Mouse (Mus musculus): ENCODE results near the gene Man1a2. TPM values are rescaled to one million over a fixed set of nuclear protein-coding genes. Genes with fewer than 3 reads are reported as not detected.
A peak's percentile ranks its signal among the peaks of the same experiment; 100 is the strongest.

Man1a2 gene
- polyA plus RNA-seq (2015; fragmentation: Nextera tagmentation; extraction: Ambion mirVana): 30.7 and 32.7 TPM in 2 replicates

DNA sequence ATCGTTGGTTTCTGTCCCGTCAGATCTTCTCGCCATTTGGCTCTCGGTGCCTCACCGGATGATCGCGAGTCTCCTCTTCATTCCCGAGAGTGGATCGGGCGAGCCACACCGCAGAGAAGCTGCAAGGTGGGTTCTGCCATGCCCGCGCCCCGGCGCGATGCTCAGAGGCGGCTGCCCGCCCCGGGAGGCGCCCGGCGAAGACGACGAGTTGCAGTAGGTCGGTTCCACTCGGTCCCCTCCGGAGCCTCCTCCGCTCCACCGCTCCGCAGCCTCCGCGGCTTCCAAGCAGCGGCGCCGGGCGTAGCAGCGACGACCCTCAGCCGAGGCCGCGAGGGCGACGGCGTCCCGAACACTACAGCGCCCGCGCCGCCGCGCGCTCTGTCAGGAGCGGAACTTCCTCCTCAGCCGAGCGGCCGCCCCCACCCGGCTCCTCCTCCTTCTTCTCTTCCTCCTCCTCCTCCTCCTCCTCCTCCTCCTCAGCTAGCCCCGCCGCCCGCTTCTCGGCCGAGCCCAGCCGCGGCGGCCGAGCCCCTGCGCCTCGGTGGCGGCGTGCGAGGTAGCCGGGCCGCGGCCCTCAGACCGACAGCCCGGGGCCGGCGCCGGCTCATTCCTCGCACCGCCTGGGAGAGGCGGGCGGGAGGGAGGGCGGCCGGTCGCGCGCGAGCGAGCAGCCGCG lies at the start of gene Man1a2:
Gene Man1a2, minus strand, starts transcription at position 417 of the 676 bp plus-strand sequence.
- peak within 1 kb of the TSS; percentile 88 for H3K4me3 ChIP-seq (ENCODE audit: low read depth, low read length)
- peak within 1 kb of the TSS; percentile 82 for H3K4me2 ChIP-seq (ENCODE audit: low read length)
- ATAC-seq: peak; percentile 90
- peaks cover 27% of the 10 kb centered on the region for H3K4me1 ChIP-seq (ENCODE audit: control insufficient read depth, insufficient read depth, low read length)
- H3K9me3 ChIP-seq (replicated peaks; ENCODE audit: control insufficient read depth, low read length, poor library complexity, severe bottlenecking): no peaks in the 10 kb centered on the region
- WGBS: under 1% methylated on average over 55 of the region's 92 CpGs
- H3K27ac ChIP-seq (ENCODE audit: low read length): peak within 1 kb of the TSS; percentile 98
- no peaks in the 10 kb centered on the region for H3K27me3 ChIP-seq (ENCODE audit: control insufficient read depth, insufficient read depth, low read depth, low read length)
- peak within 1 kb of the TSS; percentile 90 for H3K9ac ChIP-seq (ENCODE audit: low read depth, low read length)
- no peaks in the 10 kb centered on the region for H3K36me3 ChIP-seq (ENCODE audit: control insufficient read depth, insufficient read depth, low read length)

DNA sequence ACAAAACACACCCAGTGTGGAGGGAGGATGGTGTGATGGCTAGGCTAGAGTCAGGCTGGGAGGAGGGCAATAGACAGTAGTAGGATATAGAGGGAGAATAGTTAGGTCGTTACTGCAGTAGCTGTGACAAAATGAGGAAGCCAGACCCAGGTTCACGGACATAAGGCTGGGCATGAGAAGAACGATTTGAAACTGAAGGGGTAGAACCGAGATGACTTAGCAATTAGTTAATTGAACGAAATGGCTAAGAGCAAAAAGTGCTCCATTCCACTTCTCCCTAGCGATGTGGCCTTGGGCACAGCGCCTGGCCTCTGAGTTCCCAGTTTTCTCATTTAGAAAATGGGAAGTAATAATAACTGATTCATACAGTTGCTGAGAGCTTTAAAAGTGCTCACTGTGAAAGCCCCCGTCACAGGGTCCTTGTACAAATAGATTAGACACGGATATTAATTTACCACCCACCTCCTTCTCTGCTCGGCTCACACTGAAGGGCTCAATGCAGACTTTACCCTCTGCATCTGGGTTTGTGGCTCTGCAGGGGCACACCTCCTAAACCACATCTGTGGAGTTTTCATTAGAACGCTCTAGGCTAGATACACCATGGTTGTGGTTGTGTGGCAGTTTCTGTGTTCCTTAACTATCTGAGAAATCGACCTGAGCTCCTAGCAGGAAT lies 49.3 kb upstream of the Man1a2 start:
- Histone ChIP-seq H3K27me3 (ENCODE audit: control insufficient read depth, insufficient read depth, low read depth, low read length) (no peaks in the 10 kb centered on the region), H3K4me3 (ENCODE audit: low read depth, low read length) (no peak overlapping the region), H3K4me2 (ENCODE audit: low read length) (no peak overlapping the region), H3K27ac (ENCODE audit: low read length) (no peak overlapping the region), H3K9me3 (replicated peaks; ENCODE audit: control insufficient read depth, low read length, poor library complexity, severe bottlenecking) (no peaks in the 10 kb centered on the region), H3K9ac (ENCODE audit: low read depth, low read length) (no peak overlapping the region), H3K4me1 (ENCODE audit: control insufficient read depth, insufficient read depth, low read length) (no peaks in the 10 kb centered on the region), H3K36me3 (ENCODE audit: control insufficient read depth, insufficient read depth, low read length) (no peaks in the 10 kb centered on the region)
- ATAC-seq: no peak
- 58% methylated on average over 12 of the region's 12 CpGs for WGBS

GRCm38 (mm10) chr3:100731896-100732295 lies 46.6 kb upstream of the Man1a2 start:
- Histone ChIP-seq H3K9ac (ENCODE audit: low read depth, low read length) (no peak overlapping the region), H3K4me2 (ENCODE audit: low read length) (no peak overlapping the region), H3K4me3 (ENCODE audit: low read depth, low read length) (no peak overlapping the region), H3K4me1 (ENCODE audit: control insufficient read depth, insufficient read depth, low read length) (no peaks in the 10 kb centered on the region), H3K9me3 (replicated peaks; ENCODE audit: control insufficient read depth, low read length, poor library complexity, severe bottlenecking) (no peaks in the 10 kb centered on the region), H3K27ac (ENCODE audit: low read length) (no peak overlapping the region), H3K27me3 (ENCODE audit: control insufficient read depth, insufficient read depth, low read depth, low read length) (no peaks in the 10 kb centered on the region), H3K36me3 (ENCODE audit: control insufficient read depth, insufficient read depth, low read length) (no peaks in the 10 kb centered on the region)
- WGBS: 93% methylated on average over 11 of the region's 11 CpGs
- ATAC-seq: no peak

GRCm38 (mm10) chr3:100731347-100731746 lies 46.0 kb upstream of the Man1a2 start:
- WGBS: 92% methylated on average over 3 of the region's 3 CpGs
- ATAC-seq: no peak

DNA sequence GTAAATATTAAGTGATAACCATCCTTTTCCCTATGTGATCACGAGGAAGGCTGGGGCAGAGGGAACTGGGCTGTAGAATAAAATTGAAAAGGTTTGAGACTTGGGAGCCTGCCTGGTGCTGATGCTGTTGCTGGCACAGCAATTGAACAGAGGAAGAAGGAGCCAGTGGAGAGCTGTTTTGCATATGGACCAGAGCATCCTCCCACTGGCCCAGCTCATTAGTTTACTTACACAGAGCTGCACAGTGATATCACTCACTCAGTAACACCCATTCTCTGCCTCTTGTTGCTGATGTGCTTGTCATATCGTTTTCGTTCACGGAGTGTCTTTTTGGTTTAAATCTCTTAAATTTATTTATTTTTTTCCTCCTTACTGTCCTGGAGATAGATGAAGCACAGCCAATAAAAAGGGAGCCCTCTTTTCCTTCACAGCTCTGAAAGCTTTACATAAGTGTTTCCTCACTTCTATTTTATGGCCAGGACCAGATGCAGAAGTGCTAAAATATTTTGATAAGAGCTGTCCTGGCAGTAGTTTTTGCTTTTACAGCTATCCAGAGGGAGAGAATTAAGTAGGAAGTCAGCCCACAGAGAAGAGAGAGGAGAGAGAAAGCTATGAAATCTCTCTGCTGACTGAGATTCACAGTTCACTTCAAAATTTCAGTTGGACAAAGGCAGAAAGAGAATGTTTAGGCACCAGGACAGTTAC lies 42.9 kb upstream of the Man1a2 start:
- 85% methylated on average over 4 of the region's 4 CpGs for WGBS
- Histone ChIP-seq H3K9me3 (replicated peaks; ENCODE audit: control insufficient read depth, low read length, poor library complexity, severe bottlenecking) (no peaks in the 10 kb centered on the region), H3K36me3 (ENCODE audit: control insufficient read depth, insufficient read depth, low read length) (no peaks in the 10 kb centered on the region), H3K27me3 (ENCODE audit: control insufficient read depth, insufficient read depth, low read depth, low read length) (no peaks in the 10 kb centered on the region), H3K9ac (ENCODE audit: low read depth, low read length) (no peak overlapping the region), H3K4me2 (ENCODE audit: low read length) (no peak overlapping the region), H3K4me1 (ENCODE audit: control insufficient read depth, insufficient read depth, low read length) (no peaks in the 10 kb centered on the region), H3K27ac (ENCODE audit: low read length) (no peak overlapping the region), H3K4me3 (ENCODE audit: low read depth, low read length) (no peak overlapping the region)
- no peak for ATAC-seq

More at GRCm38 (mm10) chr3:100731347-100731746, 46.0 kb upstream of the Man1a2 start:
- Histone ChIP-seq H3K4me1 (ENCODE audit: control insufficient read depth, insufficient read depth, low read length) (no peaks in the 10 kb centered on the region), H3K36me3 (ENCODE audit: control insufficient read depth, insufficient read depth, low read length) (no peaks in the 10 kb centered on the region), H3K27ac (ENCODE audit: low read length) (no peak overlapping the region), H3K9ac (ENCODE audit: low read depth, low read length) (no peak overlapping the region), H3K4me3 (ENCODE audit: low read depth, low read length) (no peak overlapping the region), H3K9me3 (replicated peaks; ENCODE audit: control insufficient read depth, low read length, poor library complexity, severe bottlenecking) (no peaks in the 10 kb centered on the region), H3K27me3 (ENCODE audit: control insufficient read depth, insufficient read depth, low read depth, low read length) (no peaks in the 10 kb centered on the region), H3K4me2 (ENCODE audit: low read length) (no peak overlapping the region)

DNA sequence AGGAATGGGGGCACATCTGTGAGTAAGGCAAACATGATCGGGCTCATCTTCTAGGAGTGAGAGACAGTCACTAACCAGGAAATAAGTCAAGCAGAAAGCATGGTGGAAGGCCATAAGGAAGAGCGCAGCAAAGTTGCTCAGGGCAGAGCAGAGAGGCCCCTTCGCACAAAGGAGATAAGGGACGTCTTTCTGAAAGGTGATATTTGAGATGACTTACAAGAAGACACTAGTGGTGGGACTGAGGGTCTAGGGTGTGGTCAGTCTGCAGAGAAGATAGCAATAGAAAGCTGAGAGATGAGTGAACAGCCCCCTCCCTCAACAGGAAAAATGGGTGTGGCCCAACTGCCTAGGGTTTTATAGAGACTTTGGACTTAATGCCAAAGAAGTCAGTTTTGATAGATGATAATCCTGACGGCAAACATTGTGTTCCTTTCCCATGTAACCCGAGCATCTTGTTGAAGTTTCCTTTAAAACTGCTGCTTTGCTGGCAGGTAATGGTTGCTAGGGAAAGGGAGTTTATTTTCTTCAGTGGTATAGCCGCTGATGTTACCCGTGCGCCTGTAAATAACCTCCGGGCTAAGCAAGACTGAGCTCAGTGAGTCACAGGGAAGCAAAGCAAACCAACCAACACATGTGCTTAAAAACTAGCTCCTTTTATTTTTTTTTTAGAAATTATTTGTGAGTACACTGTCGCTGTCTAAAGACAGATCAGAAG lies 40.8 kb upstream of the Man1a2 start:
- Histone ChIP-seq H3K4me2 (ENCODE audit: low read length) (no peak overlapping the region), H3K9me3 (replicated peaks; ENCODE audit: control insufficient read depth, low read length, poor library complexity, severe bottlenecking) (no peaks in the 10 kb centered on the region), H3K27me3 (ENCODE audit: control insufficient read depth, insufficient read depth, low read depth, low read length) (no peaks in the 10 kb centered on the region), H3K4me3 (ENCODE audit: low read depth, low read length) (no peak overlapping the region), H3K36me3 (ENCODE audit: control insufficient read depth, insufficient read depth, low read length) (no peaks in the 10 kb centered on the region), H3K9ac (ENCODE audit: low read depth, low read length) (no peak overlapping the region), H3K27ac (ENCODE audit: low read length) (no peak overlapping the region), H3K4me1 (ENCODE audit: control insufficient read depth, insufficient read depth, low read length) (no peaks in the 10 kb centered on the region)
- no peak for ATAC-seq
- WGBS: 91% methylated on average over 11 of the region's 11 CpGs

DNA sequence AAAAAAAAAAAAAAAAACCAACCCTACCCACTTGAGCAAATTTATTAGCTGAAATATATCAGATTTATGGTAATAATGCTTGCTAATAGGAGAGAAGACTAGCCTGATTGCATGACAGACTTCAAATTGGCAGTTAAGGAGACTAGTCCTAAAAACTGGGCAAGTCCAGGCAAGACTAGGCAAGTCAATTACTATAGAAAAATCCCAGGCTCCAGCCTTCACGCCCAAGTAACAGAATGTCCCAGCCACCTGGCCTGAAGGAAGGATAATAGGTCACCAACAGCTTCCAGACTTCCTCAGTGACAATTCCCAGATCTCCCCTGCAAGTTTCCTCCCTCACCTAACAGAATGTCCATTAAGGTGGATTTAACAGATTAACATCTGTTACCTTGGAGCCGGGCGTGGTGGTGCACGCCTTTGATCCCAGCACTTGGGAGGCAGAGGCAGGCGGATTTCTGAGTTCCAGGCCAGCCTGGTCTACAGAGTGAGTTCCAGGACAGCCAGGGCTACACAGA lies 35.5 kb upstream of the Man1a2 start:
- Histone ChIP-seq H3K27ac (ENCODE audit: low read length) (no peak overlapping the region), H3K9ac (ENCODE audit: low read depth, low read length) (no peak overlapping the region), H3K4me1 (ENCODE audit: control insufficient read depth, insufficient read depth, low read length) (no peaks in the 10 kb centered on the region), H3K9me3 (replicated peaks; ENCODE audit: control insufficient read depth, low read length, poor library complexity, severe bottlenecking) (no peaks in the 10 kb centered on the region), H3K4me2 (ENCODE audit: low read length) (no peak overlapping the region), H3K4me3 (ENCODE audit: low read depth, low read length) (no peak overlapping the region), H3K27me3 (ENCODE audit: control insufficient read depth, insufficient read depth, low read depth, low read length) (no peaks in the 10 kb centered on the region), H3K36me3 (ENCODE audit: control insufficient read depth, insufficient read depth, low read length) (no peaks in the 10 kb centered on the region)
- 95% methylated on average over 5 of the region's 5 CpGs for WGBS
- ATAC-seq: no peak

GRCm38 (mm10) chr3:100716241-100716640 lies 30.9 kb upstream of the Man1a2 start:
- H3K27me3 ChIP-seq (ENCODE audit: control insufficient read depth, insufficient read depth, low read depth, low read length): no peaks in the 10 kb centered on the region
- H3K9me3 ChIP-seq (replicated peaks; ENCODE audit: control insufficient read depth, low read length, poor library complexity, severe bottlenecking): no peaks in the 10 kb centered on the region
- no peaks in the 10 kb centered on the region for H3K36me3 ChIP-seq (ENCODE audit: control insufficient read depth, insufficient read depth, low read length)
- no peak overlapping the region for H3K4me3 ChIP-seq (ENCODE audit: low read depth, low read length)
- no peaks in the 10 kb centered on the region for H3K4me1 ChIP-seq (ENCODE audit: control insufficient read depth, insufficient read depth, low read length)
- H3K4me2 ChIP-seq (ENCODE audit: low read length): no peak overlapping the region
- no peak overlapping the region for H3K9ac ChIP-seq (ENCODE audit: low read depth, low read length)
- WGBS: 69% methylated on average over 7 of the region's 7 CpGs
- no peak for ATAC-seq
- no peak overlapping the region for H3K27ac ChIP-seq (ENCODE audit: low read length)
